Comparison of ENCODE assay signal across 9 mouse cellular contexts in genomic region chr2:178867086-178867485, GRCm38 (mm10).
DNase-seq lines count a peak whose midpoint lies in the region; ATAC-seq and TF ChIP-seq lines count a peak whose summit lies in the region.
"Had no signal": no experiment of that assay in that cellular context is flagged by ENCODE, and none has a peak within 500 bp of the region (broad histone marks: within the 10 kb centered on the region; RNA-seq: fewer than 3 reads in every experiment).

No protein-coding gene starts in this region.

- H3K36me3 ChIP-seq in intestine, embryonic 14.5 days (ENCODE audit: control insufficient read depth, insufficient read depth, low read length): no peaks in the 10 kb centered on the region
- no peaks in the 10 kb centered on the region for H3K36me3 ChIP-seq in intestine, postnatal 0 days (ENCODE audit: control insufficient read depth, insufficient read depth)

- no peaks in the 10 kb centered on the region for H3K27me3 ChIP-seq in intestine, embryonic 14.5 days (replicated peaks; ENCODE audit: control insufficient read depth, insufficient read depth, low read length)
- no peaks in the 10 kb centered on the region for H3K27me3 ChIP-seq in intestine, postnatal 0 days (replicated peaks; ENCODE audit: control insufficient read depth, insufficient read depth, low read length)

- no peak overlapping the region for H3K4me3 ChIP-seq in intestine, embryonic 14.5 days (ENCODE audit: low read depth, low read length)
- H3K4me3 ChIP-seq in intestine, postnatal 0 days (ENCODE audit: low read depth, low read length): no peak overlapping the region

- H3K9ac ChIP-seq in intestine, embryonic 14.5 days (ENCODE audit: low read length): no peak overlapping the region
- H3K9ac ChIP-seq in intestine, postnatal 0 days (ENCODE audit: low read depth, low read length): no peak overlapping the region

- no peak for TF ChIP-seq CTCF in intestine, postnatal 0 days (IDR thresholded peaks at IDR 0.05; ENCODE audit: low read depth)

- peak; percentile 85 for DNase-seq in intestine, embryonic 14.5 days (ENCODE audit: low spot score)
- peak; percentile 66 for DNase-seq in testis, postnatal 10 days (ENCODE audit: low spot score)
- no peak for DNase-seq in testis, postnatal 14 days (ENCODE audit: low spot score)
- DNase-seq in embryo, embryonic 11.5 days (ENCODE audit: low read depth, low spot score): peak; percentile 46
- no peak for DNase-seq in cerebellum, adult 8-10 months
- no peak for DNase-seq in thymus, postnatal 14 days
- DNase-seq: right cerebral cortex, postnatal 14 days; thymus, adult 18-20 months had no signal

- ATAC-seq in intestine, embryonic 14.5 days (replicated peaks; ENCODE audit: low FRiP score, low TSS enrichment, low read depth): no peak
- ATAC-seq in intestine, postnatal 0 days: no peak

- H3K9me3 ChIP-seq in intestine, embryonic 14.5 days (ENCODE audit: control insufficient read depth, low read length): no peaks in the 10 kb centered on the region
- no peaks in the 10 kb centered on the region for H3K9me3 ChIP-seq in intestine, postnatal 0 days (ENCODE audit: control insufficient read depth)

- H3K27ac ChIP-seq in intestine, embryonic 14.5 days (ENCODE audit: low read depth): no peak overlapping the region
- H3K27ac ChIP-seq in intestine, postnatal 0 days (ENCODE audit: low read depth, low read length): no peak overlapping the region

- no peaks in the 10 kb centered on the region for H3K4me1 ChIP-seq in intestine, embryonic 14.5 days (replicated peaks; ENCODE audit: control insufficient read depth, insufficient read depth, low read length)
- no peaks in the 10 kb centered on the region for H3K4me1 ChIP-seq in intestine, postnatal 0 days (replicated peaks; ENCODE audit: control insufficient read depth, insufficient read depth, low read length)

- no peak overlapping the region for H3K4me2 ChIP-seq in intestine, embryonic 14.5 days (ENCODE audit: low read length)
- H3K4me2 ChIP-seq in intestine, postnatal 0 days (replicated peaks; ENCODE audit: low read depth): no peak overlapping the region

- WGBS in intestine, embryonic 14.5 days: 49% methylated on average over 3 of the region's 3 CpGs
- WGBS in intestine, postnatal 0 days: 49% methylated on average over 3 of the region's 3 CpGs

Comparison
In these comparisons a context has a peak if more than half of its experiments do, and no peak if none do; other contexts are left out.
1. DNase-seq: peak in intestine, embryonic 14.5 days (single experiment), testis, postnatal 10 days (single experiment) and embryo, embryonic 11.5 days (single experiment); none in testis, postnatal 14 days (single experiment), cerebellum, adult 8-10 months (single experiment) and thymus, postnatal 14 days (single experiment).